Mouse (Mus musculus) gastrocnemius, adult 2 months (tissue): ENCODE measurements around the gene Obox6. TPM values are rescaled to one million over a fixed set of nuclear protein-coding genes. Genes with fewer than 3 reads are reported as not detected.
A peak's percentile ranks its signal among the peaks of the same experiment; 100 is the strongest.

Experiments used
- DNase-seq: peaks from one replicate; pipeline ENCODE4 v3.0.0; 2022
- H3K27ac ChIP-seq: fragments of 200-600 bp; 2 replicates; pipeline ENCODE4 v1.8.1; 2022; ENCODE audit warnings: mild to moderate bottlenecking
- H3K4me3 ChIP-seq: fragments of 200-600 bp; 2 replicates; pipeline ENCODE4 v1.8.1; 2022; ENCODE audit warnings: mild to moderate bottlenecking, moderate library complexity
- CTCF ChIP-seq: fragments of 200-600 bp; IDR thresholded peaks from 2 replicates; pipeline ENCODE4 v1.8.1; 2022; ENCODE audit warnings: antibody characterized with exemption, mild to moderate bottlenecking, moderate library complexity
- intact Hi-C: fragments of 180-260 bp; cut with DNase I; formaldehyde crosslinking; loops from one replicate; pipeline ENCODE4 v1.15.1; 2025
- long read RNA-seq, 2 experiments: library from polyadenylated mRNA; stranded (forward); transcript quantifications; one replicate each; pipeline ENCODE4 v2.0.0; 2021
- total RNA-seq, 2 experiments: library from RNA; stranded (reverse); gene quantifications; 2 replicates each; pipeline ENCODE4 v1.2.3; 2021

Obox6 gene
- total RNA-seq = not detected
- long read RNA-seq, experiment 1 = 0 reads
- long read RNA-seq, experiment 2 = 0 reads

- Histone ChIP-seq H3K4me3 (no peak within 1 kb of the TSS), H3K27ac (no peak within 1 kb of the TSS)
- intact Hi-C loops = no loop called here
- DNase-seq = no peak
- TF ChIP-seq CTCF = no peak
Measured at GRCm38 (mm10) chr7:15839578-15839977, at the start of gene Obox6. Obox6 (minus strand) TSS chr7:15839678.

GRCm38 (mm10) chr7:15884127-15884526 lies 44.6 kb upstream of the Obox6 start:
- Histone ChIP-seq H3K4me3 (no peak overlapping the region), H3K27ac (no peak overlapping the region)
- DNase-seq = no peak
- no peak for TF ChIP-seq CTCF
- intact Hi-C loops = no loop called here

- Histone ChIP-seq H3K27ac (no peak within 1 kb of the TSS), H3K4me3 (no peak within 1 kb of the TSS)
- no peak for TF ChIP-seq CTCF
- intact Hi-C loops = no loop called here
- DNase-seq = no peak
Measured at GRCm38 (mm10) chr7:15882317-15882716, 42.8 kb upstream of the Obox6 start, which contains the start of gene Crxos. Crxos (plus strand) TSS chr7:15882617.

GRCm38 (mm10) chr7:15881831-15882230 lies 42.4 kb upstream of the Obox6 start:
- Histone ChIP-seq H3K4me3 (no peak overlapping the region), H3K27ac (no peak overlapping the region)
- intact Hi-C loops = no loop called here
- no peak for DNase-seq
- TF ChIP-seq CTCF = no peak

- Histone ChIP-seq H3K27ac (no peak overlapping the region), H3K4me3 (no peak overlapping the region)
- intact Hi-C loops = no loop called here
- DNase-seq = no peak
- no peak for TF ChIP-seq CTCF
Measured at GRCm38 (mm10) chr7:15881388-15881787, 41.9 kb upstream of the Obox6 start.

- TF ChIP-seq CTCF = no peak
- intact Hi-C loops = no loop called here
- Histone ChIP-seq H3K27ac (no peak within 1 kb of the TSS), H3K4me3 (no peak within 1 kb of the TSS)
- no peak for DNase-seq
Measured at GRCm38 (mm10) chr7:15879756-15880155, 40.3 kb upstream of the Obox6 start, which contains the start of gene Crx. Crx (minus strand) TSS chr7:15879968.

GRCm38 (mm10) chr7:15864104-15864503 lies 24.6 kb upstream of the Obox6 start:
- DNase-seq = no peak
- H3K4me3 ChIP-seq = no peak overlapping the region
- TF ChIP-seq CTCF = no peak
- intact Hi-C loops = no loop called here
- no peak overlapping the region for H3K27ac ChIP-seq

- intact Hi-C loops = no loop called here
- H3K27ac ChIP-seq = no peak overlapping the region
Measured at GRCm38 (mm10) chr7:15859657-15860056, 20.2 kb upstream of the Obox6 start.

More at GRCm38 (mm10) chr7:15859657-15860056, 20.2 kb upstream of the Obox6 start:
- no peak for DNase-seq
- TF ChIP-seq CTCF = peak; percentile 31; the same call in 1 of the 2 replicates
- no peak overlapping the region for H3K4me3 ChIP-seq

Other genes starting within 250 kb of the Obox6 start
- not detected for gene Obox3, start 199.8 kb downstream of the Obox6 start, total RNA-seq
- gene Obox5, start 89.5 kb downstream of the Obox6 start, total RNA-seq = not detected
- gene Crx, start 40.3 kb upstream of the Obox6 start, total RNA-seq = not detected
- gene Crxos, start 42.9 kb upstream of the Obox6 start, total RNA-seq = not detected
- gene Selenow, start 82.7 kb upstream of the Obox6 start, total RNA-seq = 1,000 to 10,000 TPM; 1,391 to 1,893 TPM
- gene Nop53, start 106.4 kb upstream of the Obox6 start, total RNA-seq = 10 to 100 TPM; 85.7 to 97.4 TPM
- gene Ehd2, start 127.9 kb upstream of the Obox6 start, total RNA-seq = 10 to 100 TPM; 31.4 to 38.7 TPM
- gene Bicra, start 208.2 kb upstream of the Obox6 start, total RNA-seq = 1 to 10 TPM; 6.8 to 7.1 TPM
- gene Zfp541, start 222.1 kb upstream of the Obox6 start, total RNA-seq = not detected